Mouse (Mus musculus): Measurements from ENCODE around the gene Slc35b2. TPM values are rescaled to one million over a fixed set of nuclear protein-coding genes. Genes with fewer than 3 reads are reported as not detected.

The Slc35b2 gene
- polyA plus RNA-seq, 1 experiment = 105 TPM

DNA sequence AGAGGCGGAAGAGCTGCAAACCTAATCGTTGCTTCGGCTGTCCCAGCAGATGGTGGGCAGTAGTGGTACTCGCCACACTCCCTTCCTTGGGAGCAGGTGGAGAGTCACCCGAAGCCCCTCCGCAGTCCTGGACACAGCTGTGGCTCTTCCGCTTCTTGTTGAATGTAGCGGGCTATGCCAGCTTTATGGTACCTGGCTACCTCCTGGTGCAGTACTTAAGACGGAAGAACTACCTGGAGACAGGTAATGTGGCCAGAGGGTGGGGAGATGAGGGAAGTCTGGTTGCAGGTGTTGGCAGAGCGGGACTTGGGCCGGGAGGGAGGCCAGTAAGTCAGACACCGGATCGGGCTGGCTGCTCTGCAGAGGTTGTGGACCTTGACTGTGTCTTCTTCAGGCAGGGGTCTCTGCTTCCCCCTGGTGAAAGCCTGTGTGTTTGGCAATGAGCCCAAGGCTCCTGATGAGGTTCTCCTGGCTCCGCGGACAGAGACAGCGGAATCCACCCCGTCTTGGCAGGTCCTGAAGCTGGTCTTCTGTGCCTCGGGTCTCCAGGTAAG is 934 bp downstream of the Slc35b2 start:
- DNase-seq (ENCODE audit: low read depth) = no peak

DNA sequence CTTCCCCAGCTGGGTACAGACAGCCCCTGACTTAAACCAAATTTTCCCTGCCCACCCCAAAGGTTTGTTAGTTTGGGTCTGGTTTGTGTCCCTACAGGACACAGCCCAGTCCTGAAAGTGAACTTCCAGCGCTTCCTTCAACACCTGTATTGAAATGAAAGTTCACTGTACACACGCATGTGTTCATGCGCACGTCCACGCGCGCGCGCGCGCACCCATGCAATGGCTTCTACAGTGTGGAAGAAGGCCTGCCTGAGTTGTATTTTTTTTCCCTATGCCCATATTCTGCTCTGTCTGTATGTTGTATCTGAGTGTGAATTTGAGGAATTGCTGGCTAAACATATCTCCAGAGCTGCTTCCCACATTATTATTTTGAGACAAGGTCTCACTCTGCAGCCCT is 1.4 kb downstream of the Slc35b2 start:
- DNase-seq (ENCODE audit: low read depth) = no peak

DNA sequence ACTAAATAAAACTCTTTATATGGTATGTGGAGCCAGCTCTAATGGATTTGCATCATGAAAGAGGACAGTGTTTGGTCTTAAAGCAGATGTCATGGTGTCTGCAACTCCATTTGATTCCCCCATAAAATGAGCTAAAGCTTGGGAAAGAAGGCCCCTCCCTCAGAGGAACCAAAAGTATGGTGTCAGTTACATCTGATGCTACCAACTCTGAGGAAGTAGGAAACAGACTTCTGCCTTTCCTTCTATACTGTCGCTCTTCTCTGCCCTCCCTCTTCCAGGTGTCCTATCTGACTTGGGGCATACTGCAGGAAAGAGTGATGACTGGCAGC is 2.3 kb downstream of the Slc35b2 start:
- DNase-seq (ENCODE audit: low read depth) = no peak

DNA sequence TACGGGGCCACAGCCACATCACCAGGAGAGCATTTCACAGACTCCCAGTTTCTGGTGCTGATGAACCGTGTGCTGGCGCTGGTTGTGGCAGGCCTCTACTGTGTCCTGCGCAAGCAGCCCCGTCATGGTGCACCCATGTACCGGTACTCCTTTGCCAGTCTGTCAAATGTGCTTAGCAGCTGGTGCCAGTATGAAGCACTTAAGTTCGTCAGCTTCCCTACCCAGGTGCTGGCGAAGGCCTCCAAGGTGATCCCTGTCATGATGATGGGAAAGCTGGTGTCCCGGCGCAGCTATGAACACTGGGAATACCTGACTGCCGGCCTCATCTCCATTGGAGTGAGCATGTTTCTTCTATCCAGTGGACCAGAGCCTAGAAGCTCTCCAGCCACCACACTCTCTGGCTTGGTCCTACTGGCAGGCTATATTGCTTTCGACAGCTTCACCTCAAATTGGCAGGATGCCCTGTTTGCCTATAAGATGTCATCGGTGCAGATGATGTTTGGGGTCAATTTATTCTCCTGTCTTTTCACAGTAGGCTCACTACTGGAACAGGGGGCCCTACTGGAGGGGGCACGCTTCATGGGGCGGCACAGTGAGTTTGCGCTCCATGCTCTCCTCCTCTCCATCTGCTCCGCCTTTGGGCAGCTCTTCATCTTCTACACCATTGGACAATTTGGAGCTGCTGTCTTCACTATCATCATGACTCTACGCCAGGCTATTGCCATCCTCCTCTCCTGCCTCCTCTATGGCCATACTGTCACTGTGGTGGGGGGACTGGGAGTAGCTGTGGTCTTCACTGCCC is 2.9 kb downstream of the Slc35b2 start:
- DNase-seq (ENCODE audit: low read depth) = no peak

DNA sequence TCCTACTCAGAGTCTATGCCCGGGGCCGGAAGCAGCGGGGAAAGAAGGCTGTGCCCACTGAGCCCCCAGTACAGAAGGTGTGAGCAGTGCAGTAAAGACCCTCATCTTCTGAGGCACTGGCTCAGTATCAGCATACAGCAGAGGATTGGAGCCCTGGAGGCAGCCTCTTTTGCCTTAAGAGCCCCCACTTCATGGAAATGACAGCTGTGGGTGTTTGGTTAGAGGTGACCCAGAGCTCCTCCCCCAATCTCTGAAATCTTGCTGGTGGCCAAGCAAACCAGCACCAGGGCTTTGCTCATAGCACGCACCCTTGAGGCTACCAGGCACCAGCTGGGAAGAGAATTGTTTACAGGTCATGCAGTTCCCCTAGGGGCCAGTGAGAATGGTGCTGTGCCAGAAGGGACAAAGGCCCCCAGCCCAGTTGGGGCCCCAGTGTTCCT is 3.5 kb downstream of the Slc35b2 start:
- no peak for DNase-seq (ENCODE audit: low read depth)

DNA sequence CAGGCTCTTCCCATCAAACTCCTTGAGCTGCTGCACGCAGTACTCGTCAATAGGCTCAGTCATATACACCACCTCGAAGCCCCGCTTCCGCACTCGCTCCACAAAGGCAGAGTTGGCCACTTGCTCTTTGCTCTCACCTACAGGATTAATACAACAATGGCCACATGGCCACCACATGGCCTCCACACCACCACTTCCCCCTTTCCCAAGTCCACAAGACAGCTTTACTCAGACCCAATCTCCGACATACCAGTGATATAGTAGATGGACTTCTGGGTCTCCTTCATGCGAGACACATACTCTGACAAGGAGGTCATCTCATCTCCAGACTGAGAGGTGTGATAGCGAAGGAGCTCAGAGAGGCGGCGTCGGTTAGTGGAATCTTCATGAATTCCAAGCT is 5.3 kb downstream of the Slc35b2 start:
- DNase-seq (ENCODE audit: low read depth) = no peak

DNA sequence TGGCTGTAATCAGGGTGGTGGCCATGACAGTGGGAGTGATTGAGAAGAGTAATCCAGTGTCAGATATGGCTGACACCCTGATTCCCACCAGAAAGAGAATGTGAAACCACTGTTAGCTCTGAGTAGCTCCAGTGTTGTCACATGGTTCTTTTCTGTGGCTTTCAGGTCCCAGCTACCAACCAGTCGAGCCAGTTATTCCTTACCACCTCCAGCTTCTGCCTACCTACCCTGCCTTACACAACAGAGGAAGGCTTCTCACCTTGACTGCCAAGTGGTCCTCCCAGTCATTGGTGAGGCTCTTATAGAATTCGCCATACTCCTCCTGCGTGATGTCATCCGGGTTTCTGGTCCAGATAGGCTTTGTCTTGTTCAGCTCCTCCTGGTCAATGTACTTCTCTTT is 6.3 kb downstream of the Slc35b2 start:
- DNase-seq (ENCODE audit: low read depth) = no peak

DNA sequence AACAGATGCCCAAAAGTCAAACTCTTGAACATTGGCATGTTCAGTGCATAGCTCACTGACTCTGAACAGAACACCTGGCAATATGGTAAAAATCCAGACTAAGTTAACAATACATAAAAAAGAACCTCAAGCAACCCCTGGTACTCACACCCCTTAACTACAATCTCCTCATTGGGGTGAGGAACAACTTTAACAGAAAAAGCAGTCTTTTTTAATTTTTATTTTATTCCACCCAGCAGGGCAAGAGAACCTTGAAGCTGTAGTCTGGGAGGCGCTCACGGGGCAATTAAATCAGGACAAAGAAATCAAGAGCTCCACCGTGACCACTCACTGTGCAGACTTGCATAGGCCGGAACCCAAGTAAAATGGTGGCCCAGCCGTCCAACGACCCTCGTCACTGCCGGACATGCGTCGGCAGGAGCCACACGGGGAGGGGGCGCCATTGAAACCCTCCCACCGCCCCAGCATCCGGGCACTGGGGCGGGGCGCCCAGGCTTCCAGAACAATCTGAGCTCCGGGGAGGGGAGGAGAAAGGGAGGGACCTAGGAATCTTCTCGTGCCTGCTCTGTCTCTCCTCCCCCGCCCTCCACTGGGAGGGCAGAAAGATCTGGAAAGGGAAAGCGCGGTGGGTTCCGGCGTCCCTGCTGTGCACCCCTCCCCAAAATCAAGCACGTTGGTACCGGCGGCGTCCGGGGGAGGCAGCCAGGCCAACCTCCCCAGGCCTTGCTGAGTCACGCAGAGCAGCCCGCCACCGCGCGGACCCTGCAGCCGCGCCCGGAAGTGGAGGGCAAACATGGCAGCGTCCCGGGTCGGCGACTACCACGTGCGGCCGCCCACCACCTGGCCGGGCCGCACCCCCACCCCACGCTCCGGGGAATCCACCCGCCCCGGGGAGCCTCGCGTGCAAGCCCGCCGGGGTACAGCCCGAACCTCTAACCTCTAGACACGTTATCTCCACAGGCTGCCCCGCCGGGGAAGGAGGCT is 8.7 kb downstream of the Slc35b2 start:
- no peak for DNase-seq (ENCODE audit: low read depth)

DNA sequence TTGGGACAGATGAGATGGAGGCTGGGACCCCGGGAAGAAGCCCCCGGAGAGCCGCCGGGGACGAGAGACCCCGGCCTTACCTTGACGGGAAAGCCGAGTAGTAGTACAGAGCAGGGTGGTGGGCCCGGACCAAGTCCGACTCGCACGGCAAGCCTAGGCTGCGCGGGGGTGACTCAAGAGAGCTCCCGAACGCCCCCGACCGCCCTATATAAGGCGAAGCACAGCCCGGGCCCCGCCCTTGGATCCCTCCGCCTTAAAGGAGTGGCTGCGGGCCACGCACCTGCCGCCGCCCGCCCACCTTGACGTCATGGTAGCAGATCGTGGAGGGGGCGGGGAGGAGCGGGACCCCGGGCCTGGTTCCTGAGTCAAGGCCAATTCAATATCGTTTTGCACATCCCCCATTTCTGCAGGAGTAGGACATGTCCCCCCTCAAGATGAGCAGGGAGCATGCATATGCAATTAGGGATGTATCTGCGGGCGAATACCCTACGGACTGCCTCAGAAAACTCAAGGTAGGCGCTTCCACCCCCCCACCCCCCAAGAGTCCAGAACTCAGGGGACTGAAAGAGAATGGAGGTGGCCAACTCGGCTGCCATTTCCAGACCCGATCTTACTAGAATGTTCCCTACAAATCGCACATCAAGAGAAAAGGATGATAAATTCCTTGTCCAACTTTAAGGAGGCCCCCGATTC is 9.6 kb downstream of the Slc35b2 start, which contains the start of gene Hsp90ab1:
Hsp90ab1 (minus strand) TSS at position 185 of the 693 bp plus-strand sequence.
- no peak for DNase-seq (ENCODE audit: low read depth)

DNA sequence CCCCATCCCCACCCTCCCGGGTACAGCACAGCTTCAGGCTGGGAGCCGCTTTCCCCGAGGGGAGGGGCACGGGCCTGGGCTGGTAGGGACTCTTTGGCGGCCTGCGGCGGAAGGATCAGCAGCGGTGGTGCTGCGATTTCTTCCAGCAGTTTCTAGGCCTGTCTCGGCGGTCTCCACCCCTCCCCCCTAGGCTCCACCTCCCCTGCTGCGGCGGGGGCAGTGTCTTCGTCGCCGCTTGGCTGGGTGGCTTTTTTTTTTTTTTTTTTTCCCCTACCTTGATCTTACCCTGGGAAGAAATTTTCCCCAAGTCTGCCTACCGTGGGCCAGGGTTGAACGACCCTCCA is 10.1 kb downstream of the Slc35b2 start:
- no peak for DNase-seq (ENCODE audit: low read depth)

DNA sequence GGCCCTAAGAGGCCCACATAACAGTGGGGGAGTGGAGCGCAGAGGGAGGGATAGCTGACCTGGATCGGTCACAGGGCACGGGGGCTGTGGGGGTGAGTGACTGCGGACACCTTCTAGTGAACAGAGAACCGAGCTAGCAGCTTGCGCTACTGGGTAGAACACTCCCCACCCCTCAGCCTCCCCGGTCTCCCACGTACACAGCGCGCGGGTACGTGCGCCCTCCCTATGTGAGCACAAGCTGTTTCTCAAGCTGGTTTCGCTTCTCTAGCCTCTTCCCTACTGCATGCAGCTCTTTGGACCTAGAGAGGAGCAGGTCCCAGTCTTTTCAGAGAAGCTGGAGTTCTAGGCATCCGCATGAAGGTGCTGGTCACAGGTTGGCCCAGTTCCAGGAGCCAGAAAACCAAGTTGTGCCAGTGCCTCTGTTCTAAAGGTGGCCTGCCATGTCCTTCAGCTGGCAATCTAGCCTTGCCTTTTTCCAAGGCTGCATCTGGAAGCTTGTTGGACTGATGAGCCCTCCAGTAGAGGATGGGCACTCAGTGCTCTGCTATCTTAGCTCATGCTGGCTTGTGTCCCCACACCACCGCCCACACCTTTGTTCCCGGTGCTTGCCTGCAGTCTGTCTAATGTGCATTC is 10.6 kb downstream of the Slc35b2 start:
- no peak for DNase-seq (ENCODE audit: low read depth)

DNA sequence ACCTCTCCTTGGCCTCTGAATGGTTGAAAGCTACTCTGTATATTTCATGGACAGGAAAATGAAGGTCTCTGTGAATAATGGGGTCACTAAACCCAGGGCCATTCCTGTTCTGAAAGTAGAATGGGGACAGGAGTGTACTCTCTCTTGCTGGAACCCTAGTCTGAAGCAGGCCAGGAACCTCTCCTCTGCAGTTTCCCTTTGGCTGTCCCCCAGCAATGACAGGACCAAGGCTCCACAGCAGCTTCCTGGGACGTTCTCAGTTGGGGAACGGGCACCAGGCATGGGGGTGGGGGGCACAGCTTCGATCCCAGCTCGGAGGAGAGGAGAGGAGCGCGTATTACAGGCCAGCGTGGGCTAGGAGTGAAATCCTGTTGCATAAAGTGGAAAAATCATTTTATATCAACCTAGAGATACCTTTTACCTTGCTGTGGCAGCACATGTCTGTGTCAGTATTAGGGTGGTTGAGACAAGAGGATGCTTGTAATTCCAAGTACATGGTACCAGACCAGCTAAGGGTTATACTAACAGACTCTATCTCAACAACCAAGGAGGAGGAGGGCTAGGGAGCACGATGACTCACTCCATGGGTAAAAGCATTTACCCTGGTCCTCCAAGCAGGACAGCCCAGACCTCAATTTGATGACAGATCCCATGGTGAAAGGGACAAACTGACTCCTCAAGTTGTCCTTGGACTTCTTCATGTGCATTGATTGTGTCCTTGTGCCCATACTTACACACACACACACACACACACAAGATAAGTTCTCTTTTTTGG is 11.6 kb downstream of the Slc35b2 start:
- DNase-seq (ENCODE audit: low read depth) = no peak

DNA sequence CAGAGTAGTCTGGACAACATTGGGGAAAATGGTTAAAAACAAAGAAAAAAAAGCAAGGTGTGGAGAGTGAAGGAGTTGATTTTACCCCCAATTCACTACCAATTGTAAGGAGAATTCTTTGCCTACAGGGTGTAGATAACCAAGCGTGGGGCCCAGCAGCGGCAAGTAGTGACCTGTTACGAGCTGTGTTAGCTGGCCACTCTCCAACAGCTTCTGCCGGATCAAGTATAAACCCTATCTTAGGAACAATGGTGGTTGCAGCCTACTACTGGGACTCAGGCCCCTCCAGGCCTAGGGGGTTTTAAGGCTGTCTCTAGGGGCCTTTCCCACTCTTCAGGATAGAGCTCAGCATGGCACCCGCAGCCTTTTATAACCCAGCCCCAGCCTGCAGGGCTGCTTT is 14.6 kb downstream of the Slc35b2 start:
- no peak for DNase-seq (ENCODE audit: low read depth)

DNA sequence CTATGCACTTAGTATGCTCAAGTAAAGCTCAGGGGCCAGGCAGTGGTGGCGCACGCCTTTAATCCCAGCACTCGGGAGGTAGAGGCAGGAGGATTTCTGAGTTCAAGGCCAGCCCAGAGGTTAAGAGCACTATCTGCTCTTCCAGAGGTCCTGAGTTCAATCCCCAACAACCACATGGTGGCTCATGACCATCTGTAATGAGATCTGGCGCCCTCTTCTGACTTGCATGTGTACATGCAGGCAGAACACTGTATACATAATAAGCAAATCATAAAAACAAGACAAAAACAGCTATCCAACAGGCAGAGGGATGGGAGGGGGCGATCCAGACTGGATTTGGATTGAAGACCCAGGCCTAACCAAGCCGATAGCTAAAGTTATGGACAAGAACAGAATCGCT is 15.2 kb downstream of the Slc35b2 start:
- no peak for DNase-seq (ENCODE audit: low read depth)

DNA sequence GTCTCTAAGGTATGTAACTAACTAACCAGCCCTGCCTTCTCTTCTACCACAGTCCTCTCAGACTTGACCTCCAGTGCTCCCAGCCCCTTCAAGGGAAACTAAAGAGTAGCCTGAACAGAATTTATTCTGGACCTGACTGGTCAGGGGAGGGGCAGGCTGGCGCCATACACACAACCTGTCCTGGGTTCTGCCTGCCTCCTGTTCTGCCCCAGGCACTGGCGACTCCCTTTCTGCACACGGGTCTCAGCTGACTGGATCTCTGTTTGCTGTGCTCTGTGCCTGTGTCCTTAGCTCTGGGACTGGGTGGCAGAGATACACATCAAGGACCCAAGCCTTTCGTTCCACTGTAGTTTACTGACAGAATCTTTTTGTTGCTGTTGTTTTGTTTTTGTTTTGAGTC is 15.9 kb downstream of the Slc35b2 start:
- no peak for DNase-seq (ENCODE audit: low read depth)

DNA sequence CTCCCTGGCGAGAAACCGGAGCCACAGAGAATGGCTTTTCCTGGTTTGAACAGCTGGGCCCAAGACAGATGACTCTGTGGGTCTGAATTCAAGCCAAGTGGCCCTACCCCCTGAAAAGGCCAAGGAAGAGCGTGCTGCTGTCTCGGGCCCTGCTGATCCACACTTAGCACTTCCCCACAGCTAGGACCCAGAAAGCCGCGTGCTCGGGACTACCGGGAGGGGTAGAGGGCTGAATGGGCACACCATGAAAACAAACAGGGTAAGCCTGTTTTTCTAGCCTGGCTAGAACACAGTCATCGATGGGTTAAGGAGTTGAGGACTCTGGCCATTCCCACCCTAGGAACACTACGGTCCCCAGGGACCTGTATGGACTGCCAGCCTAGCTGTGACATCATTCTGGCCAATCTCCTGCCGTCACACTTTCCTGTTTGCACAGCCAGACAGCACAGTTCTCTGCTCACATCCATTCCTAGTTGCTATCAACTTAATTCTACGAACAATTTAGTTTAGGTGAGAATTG is 17.3 kb downstream of the Slc35b2 start:
- no peak for DNase-seq (ENCODE audit: low read depth)

DNA sequence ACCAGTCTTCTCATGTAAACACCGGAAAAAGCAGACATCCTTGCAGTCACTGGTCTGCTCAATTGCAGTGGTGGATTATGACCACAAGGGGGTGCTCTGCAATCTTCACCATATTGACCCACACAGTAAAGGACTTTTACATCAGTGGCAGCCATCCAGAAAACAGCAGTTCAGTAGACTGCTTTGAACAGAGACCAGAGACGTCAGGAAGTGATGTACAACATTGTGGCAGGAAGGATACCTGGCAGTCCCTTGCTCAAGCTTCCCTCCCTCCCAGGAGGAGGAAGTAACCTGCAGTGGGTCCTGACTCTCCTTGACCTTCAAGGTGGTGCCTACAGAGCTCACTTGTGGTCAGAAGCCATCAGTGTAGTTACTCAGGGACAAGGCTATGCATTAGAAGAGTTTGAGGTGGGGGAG is 17.9 kb downstream of the Slc35b2 start:
- no peak for DNase-seq (ENCODE audit: low read depth)

DNA sequence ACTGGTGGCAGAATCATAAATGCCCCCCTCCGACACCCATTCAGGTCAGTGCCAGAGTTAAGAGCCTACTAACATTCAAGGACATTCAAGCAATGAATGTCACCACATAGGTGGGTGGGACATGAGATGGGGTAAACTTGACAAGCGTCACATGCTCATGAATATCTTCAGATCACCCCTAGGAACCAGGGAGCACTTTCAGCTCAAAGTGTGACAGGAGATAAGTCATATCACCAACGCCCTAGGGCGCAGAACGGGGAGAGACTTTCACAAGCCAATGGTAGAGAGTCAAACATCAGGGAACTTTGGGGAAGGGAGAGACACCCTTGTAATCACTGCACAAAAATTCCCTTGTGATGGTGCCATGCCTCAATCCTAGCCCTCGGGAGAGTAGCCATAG is 18.5 kb downstream of the Slc35b2 start:
- no peak for DNase-seq (ENCODE audit: low read depth)

DNA sequence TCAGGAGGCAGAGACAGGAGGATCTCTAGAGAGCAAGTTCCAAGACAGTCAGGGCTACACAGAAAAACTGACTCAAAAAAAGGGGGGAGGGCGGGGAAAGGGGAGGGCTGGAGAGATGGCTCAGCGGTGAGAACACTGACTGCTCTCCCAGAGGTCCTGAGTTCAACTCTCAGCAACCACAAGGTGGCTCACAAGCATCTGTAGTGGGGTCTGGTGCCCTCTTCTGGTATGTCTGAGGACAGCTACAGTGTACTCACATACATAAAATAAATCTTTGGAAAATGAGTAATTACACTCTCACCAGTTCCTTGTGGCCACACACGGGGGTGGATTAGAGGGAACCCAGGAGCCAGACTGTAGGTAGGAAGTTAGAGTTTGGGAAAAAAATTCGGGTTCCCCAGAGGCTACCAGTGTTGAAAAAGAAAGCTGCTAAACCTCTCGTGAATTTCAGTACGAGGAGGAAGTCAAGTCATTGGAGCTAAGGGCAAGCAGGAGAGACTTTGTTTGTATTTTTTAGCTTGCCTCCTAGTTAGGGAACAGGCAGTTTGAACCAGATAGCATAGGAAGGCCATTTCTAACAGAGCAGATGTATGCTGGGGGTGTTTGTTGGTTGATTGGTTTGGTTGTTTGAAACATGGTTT is 19.2 kb downstream of the Slc35b2 start:
- DNase-seq (ENCODE audit: low read depth) = no peak
